Mouse (Mus musculus): ENCODE results near the gene Frmd7. TPM values are rescaled to one million over a fixed set of nuclear protein-coding genes. Genes with fewer than 3 reads are reported as not detected.

Gene Frmd7
- polyA plus RNA-seq, 2 experiments: 0.06 TPM; not detected in 1

DNA sequence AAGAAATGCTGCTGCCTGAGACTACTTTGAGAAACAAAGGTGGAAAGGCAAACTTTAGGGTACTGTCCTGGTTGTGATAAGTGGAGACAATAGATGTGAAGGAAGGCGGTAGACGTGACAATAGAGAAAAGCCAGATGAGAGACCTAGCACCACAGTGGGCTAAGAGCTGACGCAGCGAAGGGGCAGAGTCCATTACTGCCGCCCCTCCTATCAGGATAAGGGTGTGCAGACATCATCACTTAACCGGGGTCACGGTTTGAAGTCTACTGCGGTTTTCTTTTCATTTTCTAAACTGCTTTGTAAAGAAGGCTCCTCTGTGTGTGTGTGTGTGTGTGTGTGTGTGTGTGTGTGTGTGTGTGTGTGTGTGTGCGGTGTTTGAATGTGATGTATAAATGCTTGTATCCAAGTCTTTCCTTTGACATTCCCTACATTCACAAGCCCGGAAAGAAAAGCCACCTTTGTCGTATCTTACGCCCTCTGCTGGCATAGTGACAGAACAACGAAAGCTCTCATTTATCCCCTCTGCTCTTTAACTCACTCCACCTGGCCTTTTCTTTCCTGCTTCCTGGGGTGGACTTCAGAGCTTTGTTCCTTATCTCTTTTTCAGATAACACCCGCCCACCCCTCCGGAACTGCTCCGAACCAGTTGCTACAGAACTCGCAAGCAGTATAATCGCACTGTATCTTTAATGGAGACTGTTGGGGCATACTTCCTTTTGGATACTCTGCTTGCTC is 17.7 kb downstream of the Frmd7 start:
- Histone ChIP-seq H3K4me3 (ENCODE audit: insufficient read depth in 1 of 2, low read depth in 2 of 2, low read length in 2 of 2) (peak overlapping the region in 1 of 2 experiments; percentile 13; a peak in 1 of 4 replicates), H3K4me2 (ENCODE audit: low read depth) (peak overlapping the region; percentile 38), H3K36me3 (replicated peaks; ENCODE audit: control insufficient read depth, insufficient read depth, low read depth) (no peaks in the 10 kb centered on the region), H3K4me1 (replicated peaks; ENCODE audit: control insufficient read depth in 2 of 2, insufficient read depth in 2 of 2, low read length in 1 of 2) (peaks cover 0 to 10% of the 10 kb centered on the region in 2 experiments; a peak in 2 of 4 replicates), H3K27ac (no peak overlapping the region), H3K27me3 (ENCODE audit: control insufficient read depth, insufficient read depth, low read length) (no peaks in the 10 kb centered on the region), H3K9ac (replicated peaks) (no peak overlapping the region), H3K9me3 (ENCODE audit: control insufficient read depth, low read length) (no peaks in the 10 kb centered on the region)
- 25% methylated on average over 18 of the region's 18 CpGs for WGBS (ENCODE audit: insufficient replicate concordance)
- ATAC-seq (ENCODE audit: insufficient read depth) (0 out of 2 replicates have a peak, but pooled peaks have one; percentile 18), DNase-seq (ENCODE audit: low read depth in 3 of 3, low spot score in 3 of 3) (peak in 1 of 3 experiments; percentile 3)
- TF ChIP-seq CTCF (IDR thresholded peaks at IDR 0.05; ENCODE audit: low read depth): peak; percentile 48
- TF ChIP-seq EP300 (IDR thresholded peaks at IDR 0.05; ENCODE audit: low read depth): no peak

DNA sequence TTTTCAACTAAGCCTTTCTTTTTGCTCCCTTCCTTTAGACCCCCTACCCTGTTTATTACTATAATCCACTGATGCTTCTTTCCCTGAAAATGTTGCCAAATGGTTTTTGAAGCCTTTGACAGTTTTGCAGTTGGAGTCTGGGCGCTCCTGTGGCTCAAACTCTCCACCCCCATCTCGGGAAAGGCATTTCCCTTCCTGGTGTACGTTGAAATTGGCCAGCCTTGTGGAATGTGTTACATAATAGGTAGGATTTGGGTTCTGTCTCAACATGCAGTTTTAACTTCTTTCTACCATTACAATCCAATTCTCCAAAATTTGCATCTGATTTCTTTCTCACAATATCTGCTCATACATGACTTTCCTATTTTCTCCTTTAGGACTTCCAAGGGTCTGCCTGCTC is 23.8 kb downstream of the Frmd7 start:
- Histone ChIP-seq H3K4me1 (replicated peaks; ENCODE audit: control insufficient read depth in 2 of 2, insufficient read depth in 2 of 2, low read length in 1 of 2) (no peaks in the 10 kb centered on the region), H3K4me3 (ENCODE audit: insufficient read depth in 1 of 2, low read depth in 2 of 2, low read length in 2 of 2) (no peak overlapping the region), H3K9ac (replicated peaks) (no peak overlapping the region), H3K4me2 (ENCODE audit: low read depth) (no peak overlapping the region), H3K9me3 (ENCODE audit: control insufficient read depth, low read length) (no peaks in the 10 kb centered on the region), H3K27ac (no peak overlapping the region), H3K36me3 (replicated peaks; ENCODE audit: control insufficient read depth, insufficient read depth, low read depth) (no peaks in the 10 kb centered on the region), H3K27me3 (ENCODE audit: control insufficient read depth, insufficient read depth, low read length) (no peaks in the 10 kb centered on the region)
- TF ChIP-seq CTCF (IDR thresholded peaks at IDR 0.05; ENCODE audit: low read depth) (no peak), EP300 (IDR thresholded peaks at IDR 0.05; ENCODE audit: low read depth) (no peak)
- DNase-seq (ENCODE audit: low read depth in 3 of 3, low spot score in 3 of 3): no peak
- ATAC-seq (ENCODE audit: insufficient read depth): no peak
- WGBS (ENCODE audit: insufficient replicate concordance): 29% methylated on average over 3 of the region's 3 CpGs

DNA sequence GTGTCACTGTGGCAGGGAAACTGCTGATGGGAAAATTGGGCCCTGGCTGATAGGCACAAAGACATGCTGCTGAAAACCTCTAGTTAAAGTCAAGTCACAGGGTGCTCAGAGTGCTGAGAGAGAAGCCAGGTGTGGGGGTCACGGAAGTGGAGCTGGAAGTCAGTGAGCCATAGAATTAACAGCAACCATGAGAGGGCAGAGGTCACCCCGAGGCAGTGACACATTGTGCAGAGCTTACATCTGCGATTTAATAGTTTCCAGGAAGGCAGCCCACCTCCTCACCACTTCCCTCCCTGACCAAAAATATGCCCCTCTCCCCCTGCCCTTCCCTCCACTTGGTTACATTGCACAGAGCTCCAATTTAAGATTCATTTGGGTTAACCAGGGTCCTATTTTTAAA is 25.1 kb downstream of the Frmd7 start:
- ATAC-seq (ENCODE audit: insufficient read depth): no peak
- DNase-seq (ENCODE audit: low read depth in 3 of 3, low spot score in 3 of 3): no peak
- Histone ChIP-seq H3K4me3 (ENCODE audit: insufficient read depth in 1 of 2, low read depth in 2 of 2, low read length in 2 of 2) (no peak overlapping the region), H3K27me3 (ENCODE audit: control insufficient read depth, insufficient read depth, low read length) (no peaks in the 10 kb centered on the region), H3K9me3 (ENCODE audit: control insufficient read depth, low read length) (no peaks in the 10 kb centered on the region), H3K36me3 (replicated peaks; ENCODE audit: control insufficient read depth, insufficient read depth, low read depth) (no peaks in the 10 kb centered on the region), H3K27ac (no peak overlapping the region), H3K4me1 (replicated peaks; ENCODE audit: control insufficient read depth in 2 of 2, insufficient read depth in 2 of 2, low read length in 1 of 2) (no peaks in the 10 kb centered on the region), H3K9ac (replicated peaks) (no peak overlapping the region), H3K4me2 (ENCODE audit: low read depth) (no peak overlapping the region)
- WGBS (ENCODE audit: insufficient replicate concordance): 40% methylated on average over 3 of the region's 3 CpGs
- no peak for TF ChIP-seq EP300 (IDR thresholded peaks at IDR 0.05; ENCODE audit: low read depth)
- TF ChIP-seq CTCF (IDR thresholded peaks at IDR 0.05; ENCODE audit: low read depth): no peak

DNA sequence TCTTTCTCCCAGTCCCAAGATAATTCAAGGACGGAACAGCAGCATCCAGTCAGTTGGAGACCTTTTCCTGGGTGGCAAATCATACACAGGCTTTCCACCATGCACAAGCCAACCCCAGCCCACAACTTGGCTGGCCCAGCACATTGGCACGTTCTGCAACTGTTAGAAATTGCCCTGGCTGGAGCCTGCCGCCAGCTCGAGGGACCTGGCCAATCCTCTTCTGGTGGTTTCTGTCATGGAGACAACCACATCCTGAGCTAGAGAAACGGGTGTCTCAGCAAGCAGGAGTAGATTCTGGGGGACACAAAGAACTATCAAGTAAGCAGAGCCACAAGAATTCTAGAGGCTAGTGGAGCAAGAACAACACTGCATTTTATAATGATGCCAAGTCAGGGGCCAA is 32.6 kb downstream of the Frmd7 start:
- Histone ChIP-seq H3K36me3 (replicated peaks; ENCODE audit: control insufficient read depth, insufficient read depth, low read depth) (no peaks in the 10 kb centered on the region), H3K9me3 (ENCODE audit: control insufficient read depth, low read length) (no peaks in the 10 kb centered on the region), H3K27me3 (ENCODE audit: control insufficient read depth, insufficient read depth, low read length) (no peaks in the 10 kb centered on the region), H3K27ac (no peak overlapping the region), H3K9ac (replicated peaks) (no peak overlapping the region), H3K4me3 (ENCODE audit: insufficient read depth in 1 of 2, low read depth in 2 of 2, low read length in 2 of 2) (no peak overlapping the region), H3K4me2 (ENCODE audit: low read depth) (no peak overlapping the region), H3K4me1 (replicated peaks; ENCODE audit: control insufficient read depth in 2 of 2, insufficient read depth in 2 of 2, low read length in 1 of 2) (no peaks in the 10 kb centered on the region)
- whole genome bisulfite sequencing (ENCODE audit: insufficient replicate concordance): 42% methylated on average over 5 of the region's 5 CpGs
- no peak for ATAC-seq (ENCODE audit: insufficient read depth)
- no peak for DNase-seq (ENCODE audit: low read depth in 3 of 3, low spot score in 3 of 3)
- TF ChIP-seq EP300 (IDR thresholded peaks at IDR 0.05; ENCODE audit: low read depth) (no peak), CTCF (IDR thresholded peaks at IDR 0.05; ENCODE audit: low read depth) (no peak)

DNA sequence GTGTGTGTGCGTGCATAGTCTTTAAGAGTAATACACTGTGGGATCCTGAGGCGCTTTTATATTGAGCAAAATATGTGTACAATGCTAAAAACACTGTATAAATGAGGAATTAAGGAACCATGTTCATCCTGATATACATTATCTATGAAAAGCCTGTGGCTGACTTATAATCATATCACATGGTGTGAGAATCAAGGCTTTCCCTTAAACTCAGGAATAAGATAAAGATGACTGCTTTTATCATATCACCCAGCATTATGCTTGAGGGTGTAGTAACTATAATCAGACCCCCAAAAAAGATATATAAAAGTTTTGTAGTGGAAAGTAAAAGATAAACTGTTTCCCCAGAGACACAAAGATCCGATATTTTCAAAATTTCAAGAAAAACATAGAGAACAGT is 39.0 kb downstream of the Frmd7 start:
- H3K27me3 ChIP-seq (ENCODE audit: control insufficient read depth, insufficient read depth, low read length): no peaks in the 10 kb centered on the region
- H3K4me1 ChIP-seq (replicated peaks; ENCODE audit: control insufficient read depth in 2 of 2, insufficient read depth in 2 of 2, low read length in 1 of 2): no peaks in the 10 kb centered on the region
- H3K4me3 ChIP-seq (ENCODE audit: insufficient read depth in 1 of 2, low read depth in 2 of 2, low read length in 2 of 2): no peak overlapping the region
- no peaks in the 10 kb centered on the region for H3K9me3 ChIP-seq (ENCODE audit: control insufficient read depth, low read length)
- no peak for TF ChIP-seq EP300 (IDR thresholded peaks at IDR 0.05; ENCODE audit: low read depth)
- no peak for TF ChIP-seq CTCF (IDR thresholded peaks at IDR 0.05; ENCODE audit: low read depth)
- ATAC-seq (ENCODE audit: insufficient read depth) (no peak), DNase-seq (ENCODE audit: low read depth in 3 of 3, low spot score in 3 of 3) (no peak)
- H3K36me3 ChIP-seq (replicated peaks; ENCODE audit: control insufficient read depth, insufficient read depth, low read depth): no peaks in the 10 kb centered on the region
- H3K9ac ChIP-seq (replicated peaks): no peak overlapping the region
- WGBS (ENCODE audit: insufficient replicate concordance): 58% methylated on average over 3 of the region's 3 CpGs
- H3K4me2 ChIP-seq (ENCODE audit: low read depth): no peak overlapping the region
- no peak overlapping the region for H3K27ac ChIP-seq
